Mouse (Mus musculus): ENCODE measurements at regions not wholly inside any gene's neighbourhood (a gene's known extent, or its start where the extent isn't known, plus 50 kb on each side); places are given as distances from the start of the nearest gene placed in this dataset.

DNA sequence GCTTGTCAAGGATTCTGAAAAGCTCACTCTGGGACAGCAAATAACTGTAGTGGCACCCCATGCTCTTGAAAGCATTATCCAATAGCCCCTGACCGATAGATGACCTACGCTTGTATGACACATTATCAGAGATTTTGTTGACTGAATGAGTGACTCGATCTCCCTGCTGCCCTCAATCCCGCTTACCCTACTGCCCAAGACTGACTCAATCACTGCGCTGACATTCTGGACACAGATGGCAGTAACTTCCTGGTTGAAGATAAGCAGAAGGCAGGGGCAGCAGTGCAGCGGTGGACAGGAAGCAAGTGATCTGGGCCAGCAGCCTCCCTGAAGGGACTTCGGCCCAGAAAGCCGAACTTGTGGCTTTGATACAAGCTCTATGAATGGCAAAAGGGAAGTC, 248.7 kb upstream of the Tpk1 start:
- no peak overlapping the region for H3K4me3 ChIP-seq (ENCODE audit: low read depth, low read length)
- DNase-seq (ENCODE audit: low spot score) (peak; percentile 25), ATAC-seq (ENCODE audit: low FRiP score, low TSS enrichment) (peak; percentile 88)
- no peak overlapping the region for H3K27ac ChIP-seq (replicated peaks)
- H3K9ac ChIP-seq (ENCODE audit: low read length) = no peak overlapping the region
- H3K4me1 ChIP-seq (replicated peaks; ENCODE audit: control insufficient read depth, insufficient read depth) = no peaks in the 10 kb centered on the region
- no peak overlapping the region for H3K4me2 ChIP-seq (replicated peaks; ENCODE audit: low read depth)
- no peaks in the 10 kb centered on the region for H3K9me3 ChIP-seq (ENCODE audit: control insufficient read depth, low read length)
- H3K36me3 ChIP-seq (ENCODE audit: control insufficient read depth, insufficient read depth, low read length) = no peaks in the 10 kb centered on the region
- H3K27me3 ChIP-seq (ENCODE audit: control insufficient read depth, insufficient read depth, low read length) = no peaks in the 10 kb centered on the region
- 74% methylated on average over 8 of the region's 8 CpGs for WGBS
- TF ChIP-seq EP300 (optimal IDR thresholded peaks at IDR 0.05) = no peak
- TF ChIP-seq CTCF (IDR thresholded peaks at IDR 0.05; ENCODE audit: low read depth) = no peak

DNA sequence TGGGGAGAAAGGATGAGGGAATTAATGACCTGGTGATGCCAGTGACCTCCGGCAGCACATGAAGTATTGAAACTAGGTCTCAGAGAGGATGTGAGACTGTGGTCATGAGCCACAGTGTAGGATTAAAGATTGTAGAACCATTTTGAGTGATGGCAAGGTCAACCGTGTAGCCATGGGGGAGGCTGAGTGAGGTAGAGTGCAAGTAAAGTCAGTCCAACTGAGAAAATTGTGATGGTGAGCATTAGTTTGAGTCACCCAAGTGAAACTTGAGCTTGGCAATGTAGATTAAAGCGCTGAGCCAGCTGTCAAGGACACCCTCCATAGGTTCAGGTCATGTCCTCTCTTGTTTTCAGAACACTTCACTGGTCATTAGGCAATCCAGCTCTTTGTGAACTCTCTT, 219.9 kb upstream of the Tpk1 start:
- Histone ChIP-seq H3K4me1 (replicated peaks; ENCODE audit: control insufficient read depth, insufficient read depth) (no peaks in the 10 kb centered on the region), H3K4me3 (ENCODE audit: low read depth, low read length) (no peak overlapping the region), H3K4me2 (replicated peaks; ENCODE audit: low read depth) (no peak overlapping the region), H3K36me3 (ENCODE audit: control insufficient read depth, insufficient read depth, low read length) (no peaks in the 10 kb centered on the region), H3K9me3 (ENCODE audit: control insufficient read depth, low read length) (no peaks in the 10 kb centered on the region), H3K27me3 (ENCODE audit: control insufficient read depth, insufficient read depth, low read length) (no peaks in the 10 kb centered on the region), H3K9ac (ENCODE audit: low read length) (no peak overlapping the region), H3K27ac (replicated peaks) (no peak overlapping the region)
- DNase-seq (ENCODE audit: low spot score) = no peak
- no peak for ATAC-seq (ENCODE audit: low FRiP score, low TSS enrichment)
- 75% methylated on average over 3 of the region's 3 CpGs for WGBS
- TF ChIP-seq CTCF (IDR thresholded peaks at IDR 0.05; ENCODE audit: low read depth) (no peak), EP300 (optimal IDR thresholded peaks at IDR 0.05) (no peak)

GRCm38 (mm10) chr6:43876711-43877110, 210.6 kb upstream of the Tpk1 start:
- Histone ChIP-seq H3K4me2 (replicated peaks; ENCODE audit: low read depth) (no peak overlapping the region), H3K27ac (replicated peaks) (no peak overlapping the region), H3K27me3 (ENCODE audit: control insufficient read depth, insufficient read depth, low read length) (no peaks in the 10 kb centered on the region), H3K9me3 (ENCODE audit: control insufficient read depth, low read length) (no peaks in the 10 kb centered on the region), H3K4me3 (ENCODE audit: low read depth, low read length) (no peak overlapping the region), H3K4me1 (replicated peaks; ENCODE audit: control insufficient read depth, insufficient read depth) (no peaks in the 10 kb centered on the region), H3K36me3 (ENCODE audit: control insufficient read depth, insufficient read depth, low read length) (no peaks in the 10 kb centered on the region), H3K9ac (ENCODE audit: low read length) (no peak overlapping the region)
- 64% methylated on average over 2 of the region's 2 CpGs for WGBS
- TF ChIP-seq CTCF (IDR thresholded peaks at IDR 0.05; ENCODE audit: low read depth) (no peak), EP300 (optimal IDR thresholded peaks at IDR 0.05) (no peak)
- ATAC-seq (ENCODE audit: low FRiP score, low TSS enrichment) = no peak
- DNase-seq (ENCODE audit: low spot score) = no peak

GRCm38 (mm10) chr6:43859406-43859805, 193.3 kb upstream of the Tpk1 start:
- WGBS = 51% methylated on average over 1 of the region's 1 CpGs
- TF ChIP-seq CTCF (IDR thresholded peaks at IDR 0.05; ENCODE audit: low read depth) = no peak
- TF ChIP-seq EP300 (optimal IDR thresholded peaks at IDR 0.05) = no peak
- Histone ChIP-seq H3K4me1 (replicated peaks; ENCODE audit: control insufficient read depth, insufficient read depth) (no peaks in the 10 kb centered on the region), H3K27me3 (ENCODE audit: control insufficient read depth, insufficient read depth, low read length) (no peaks in the 10 kb centered on the region), H3K4me2 (replicated peaks; ENCODE audit: low read depth) (no peak overlapping the region), H3K9ac (ENCODE audit: low read length) (no peak overlapping the region), H3K36me3 (ENCODE audit: control insufficient read depth, insufficient read depth, low read length) (no peaks in the 10 kb centered on the region), H3K9me3 (ENCODE audit: control insufficient read depth, low read length) (no peaks in the 10 kb centered on the region), H3K4me3 (ENCODE audit: low read depth, low read length) (no peak overlapping the region), H3K27ac (replicated peaks) (no peak overlapping the region)
- ATAC-seq (ENCODE audit: low FRiP score, low TSS enrichment) (no peak), DNase-seq (ENCODE audit: low spot score) (no peak)

DNA sequence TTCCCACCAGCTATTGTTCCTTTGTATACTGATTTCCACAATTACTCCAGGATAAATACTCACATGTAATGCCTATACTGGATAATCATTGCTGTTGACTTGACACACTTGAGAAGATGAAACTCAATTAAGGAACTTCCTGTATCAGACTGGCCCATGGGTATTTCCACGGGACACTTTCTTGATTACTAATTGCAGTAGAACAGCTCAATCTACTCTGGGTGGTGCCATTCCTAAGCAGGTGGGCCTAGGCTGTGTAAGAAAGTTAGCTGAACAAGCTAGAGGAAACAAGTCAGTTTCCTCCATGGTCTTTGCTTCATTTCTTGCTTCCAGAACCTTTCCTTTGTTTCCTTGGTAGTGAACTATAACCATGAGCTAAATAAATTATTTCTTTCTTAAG, 191.0 kb upstream of the Tpk1 start:
- Histone ChIP-seq H3K4me1 (replicated peaks; ENCODE audit: control insufficient read depth, insufficient read depth) (no peaks in the 10 kb centered on the region), H3K27me3 (ENCODE audit: control insufficient read depth, insufficient read depth, low read length) (no peaks in the 10 kb centered on the region), H3K9me3 (ENCODE audit: control insufficient read depth, low read length) (no peaks in the 10 kb centered on the region), H3K9ac (ENCODE audit: low read length) (no peak overlapping the region), H3K36me3 (ENCODE audit: control insufficient read depth, insufficient read depth, low read length) (no peaks in the 10 kb centered on the region), H3K27ac (replicated peaks) (no peak overlapping the region), H3K4me2 (replicated peaks; ENCODE audit: low read depth) (no peak overlapping the region), H3K4me3 (ENCODE audit: low read depth, low read length) (no peak overlapping the region)
- DNase-seq (ENCODE audit: low spot score) = no peak
- ATAC-seq (ENCODE audit: low FRiP score, low TSS enrichment) = no peak
- no peak for TF ChIP-seq EP300 (optimal IDR thresholded peaks at IDR 0.05)
- TF ChIP-seq CTCF (IDR thresholded peaks at IDR 0.05; ENCODE audit: low read depth) = no peak
- WGBS = 54% methylated on average over 1 of the region's 1 CpGs

DNA sequence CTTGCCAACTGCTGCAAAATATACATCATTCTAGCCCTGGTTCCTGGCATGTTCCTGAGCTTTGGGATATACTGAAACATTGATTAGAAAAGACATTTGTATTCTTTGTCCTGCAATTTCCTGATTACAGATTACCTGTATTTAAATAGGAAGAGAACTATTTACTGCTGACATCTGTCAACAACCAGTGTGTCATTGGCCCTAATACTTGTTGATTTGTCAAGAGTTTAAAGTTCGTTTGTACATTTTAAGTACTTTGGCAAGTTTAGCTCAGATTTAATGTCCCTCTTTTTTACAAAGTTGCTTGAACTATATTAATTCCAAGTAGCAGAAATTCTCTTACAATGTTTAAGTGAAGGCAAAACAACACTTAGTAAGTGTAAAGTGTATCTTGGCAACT, 187.4 kb upstream of the Tpk1 start:
- no peaks in the 10 kb centered on the region for H3K36me3 ChIP-seq (ENCODE audit: control insufficient read depth, insufficient read depth, low read length)
- H3K4me2 ChIP-seq (replicated peaks; ENCODE audit: low read depth) = no peak overlapping the region
- no peak overlapping the region for H3K9ac ChIP-seq (ENCODE audit: low read length)
- DNase-seq (ENCODE audit: low spot score) (no peak), ATAC-seq (ENCODE audit: low FRiP score, low TSS enrichment) (no peak)
- H3K9me3 ChIP-seq (ENCODE audit: control insufficient read depth, low read length) = no peaks in the 10 kb centered on the region
- H3K4me1 ChIP-seq (replicated peaks; ENCODE audit: control insufficient read depth, insufficient read depth) = no peaks in the 10 kb centered on the region
- TF ChIP-seq CTCF (IDR thresholded peaks at IDR 0.05; ENCODE audit: low read depth) (no peak), EP300 (optimal IDR thresholded peaks at IDR 0.05) (no peak)
- H3K27me3 ChIP-seq (ENCODE audit: control insufficient read depth, insufficient read depth, low read length) = no peaks in the 10 kb centered on the region
- 63% methylated on average over 1 of the region's 1 CpGs for WGBS
- H3K27ac ChIP-seq (replicated peaks) = no peak overlapping the region
- H3K4me3 ChIP-seq (ENCODE audit: low read depth, low read length) = no peak overlapping the region

All from stomach, postnatal 0 days (tissue).